ENCODE assay signal across 11 mouse cellular contexts in the genomic region with DNA sequence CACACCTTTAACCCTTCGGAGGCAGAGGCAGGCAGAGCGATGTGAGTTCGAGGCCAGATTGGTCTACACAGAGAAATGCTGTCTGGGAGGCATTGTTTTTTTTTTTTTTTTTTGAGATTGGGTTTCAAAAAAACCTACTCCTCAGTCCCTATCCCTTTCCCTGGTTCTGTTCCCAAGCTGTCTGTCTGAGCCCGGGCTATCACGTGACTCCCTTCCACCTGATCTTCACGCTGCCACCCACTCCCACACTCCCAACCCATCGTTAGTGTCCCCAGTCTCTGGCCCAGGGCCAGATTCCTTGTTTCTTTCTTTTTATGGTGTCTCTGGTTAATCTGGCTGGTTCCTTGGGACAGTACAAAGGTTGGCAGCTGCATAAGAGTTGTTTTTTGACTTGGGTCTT.
"Had no signal": no experiment of that assay in that cellular context is flagged by ENCODE, and none has a peak within 500 bp of the region (broad histone marks: within the 10 kb centered on the region; RNA-seq: fewer than 3 reads in every experiment).

No protein-coding gene starts in this region.

- H3K4me1 ChIP-seq: midbrain, embryonic 15.5 days had no signal

- ATAC-seq: intestine, postnatal 0 days; liver, embryonic 12.5 days; midbrain, embryonic 15.5 days had no signal

- H3K4me3 ChIP-seq: layer of hippocampus, adult 2 months; liver, embryonic 12.5 days; megakaryocyte, embryonic 14.5 days; midbrain, embryonic 15.5 days had no signal

- H3K27me3 ChIP-seq: liver, embryonic 12.5 days; megakaryocyte, embryonic 14.5 days; midbrain, embryonic 15.5 days had no signal

- H3K9ac ChIP-seq: liver, embryonic 12.5 days; lung, embryonic 14.5 days; midbrain, embryonic 15.5 days had no signal

- DNase-seq: left cerebral cortex, postnatal 4 days; lung, embryonic 14.5 days; lung, postnatal 10 days; right cerebral cortex, postnatal 25 days; thymus, postnatal 14 days had no signal

- H3K36me3 ChIP-seq: liver, embryonic 12.5 days; midbrain, embryonic 15.5 days had no signal

- H3K9me3 ChIP-seq: liver, embryonic 12.5 days; megakaryocyte, embryonic 14.5 days; midbrain, embryonic 15.5 days had no signal

- H3K27ac ChIP-seq: layer of hippocampus, adult 2 months; liver, embryonic 12.5 days; macrophage; midbrain, embryonic 15.5 days had no signal
